Mouse (Mus musculus): Measurements from ENCODE around the gene Maml1.

GRCm38 (mm10) chr11:50269885-50270284 lies 22.2 kb downstream of the Maml1 start:
- TF ChIP-seq CTCF (conservative IDR thresholded peaks at IDR 0.05; ENCODE audit: low read length) (no peak), POU5F1 (IDR thresholded peaks at IDR 0.05; ENCODE audit: borderline replicate concordance, low read length) (no peak), NANOG (IDR thresholded peaks at IDR 0.05; ENCODE audit: borderline replicate concordance, low read length) (no peak)

All from E14TG2a.4 (cell line).